Mouse (Mus musculus) CH12.LX (cell line): ENCODE data around the gene Ccdc151.

Experiments used
- CHD1 ChIP-seq: IDR thresholded peaks from 2 replicates; pipeline ENCODE4 v1.6.1; 2012; ENCODE audit warnings: low read depth, low read length, improper control_type of control experiment, inconsistent platforms
- CTCF ChIP-seq, 2 experiments: IDR thresholded peaks in 1 of 2; conservative IDR thresholded peaks in 1 of 2; 2 replicates each; pipeline ENCODE4 v1.5.1; 2011 to 2012; ENCODE audit warnings: low read depth in 2 of 2, low read length in 2 of 2, improper control_type of control experiment in 1 of 2, inconsistent platforms in 1 of 2, mild to moderate bottlenecking in 1 of 2, moderate library complexity in 1 of 2
- ETS1 ChIP-seq: conservative IDR thresholded peaks from 2 replicates; pipeline ENCODE4 v1.6.1; 2012; ENCODE audit warnings: low read depth, mild to moderate bottlenecking, inconsistent platforms, low read length, improper control_type of control experiment, moderate library complexity
- MAZ ChIP-seq: IDR thresholded peaks from 2 replicates; pipeline ENCODE4 v1.6.1; 2012; ENCODE audit warnings: low read depth, mild to moderate bottlenecking, inconsistent platforms, low read length, improper control_type of control experiment, moderate library complexity
- POLR2A ChIP-seq: IDR thresholded peaks from 2 replicates; pipeline ENCODE4 v1.6.1; 2011; ENCODE audit warnings: low read depth, mild to moderate bottlenecking, improper control_type of control experiment, low read length
- RAD21 ChIP-seq: IDR thresholded peaks from 2 replicates; pipeline ENCODE4 v1.6.1; 2011; ENCODE audit warnings: low read depth, mild to moderate bottlenecking, low read length, improper control_type of control experiment, moderate library complexity
- TCF12 ChIP-seq: IDR thresholded peaks from 2 replicates; pipeline ENCODE4 v1.6.1; 2014; ENCODE audit warnings: low read depth, mild to moderate bottlenecking, inconsistent platforms, low read length, improper control_type of control experiment
- ZC3H11A ChIP-seq: IDR thresholded peaks from 2 replicates; pipeline ENCODE4 v1.6.1; 2012; ENCODE audit warnings: low read depth, mild to moderate bottlenecking, inconsistent platforms, low read length, improper control_type of control experiment

DNA sequence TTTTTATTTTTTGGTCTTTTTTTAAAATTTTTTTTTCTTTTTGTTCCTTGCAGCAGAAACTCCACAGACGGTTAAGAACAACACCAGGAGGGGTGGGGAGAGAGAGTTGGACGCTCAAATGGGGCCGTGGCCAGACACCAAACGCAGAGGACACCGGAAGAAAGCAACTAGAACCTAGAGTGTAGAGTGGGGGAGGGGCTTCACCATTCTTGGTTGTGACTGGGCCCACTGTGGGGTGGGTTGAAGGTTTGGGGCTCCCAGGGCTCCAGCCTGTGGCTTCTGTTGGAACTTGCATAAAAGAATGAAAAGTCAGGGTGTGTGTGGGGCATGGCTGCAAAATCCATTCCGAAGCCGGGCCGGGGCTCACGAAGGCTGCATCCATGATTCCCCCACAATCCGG, 13.8 kb upstream of the Ccdc151 start:
- TF ChIP-seq CTCF (conservative IDR thresholded peaks at IDR 0.05 in 1 of 2, IDR thresholded peaks at IDR 0.05 in 1 of 2; ENCODE audit: low read depth in 2 of 2, low read length in 2 of 2) (no peak), ETS1 (no peak), RAD21 (no peak), ZC3H11A (no peak), POLR2A (no peak), CHD1 (no peak), TCF12 (no peak), MAZ (no peak)
